Mouse (Mus musculus) embryonic facial prominence, embryonic 15.5 days (tissue): ENCODE results near the gene Gprin2. TPM values are rescaled to one million over a fixed set of nuclear protein-coding genes. Genes with fewer than 3 reads are reported as not detected.
A peak's percentile ranks its signal among the peaks of the same experiment; 100 is the strongest.

ENCODE experiments used
- ATAC-seq: fragments of 200-750 bp; cut with Nextera tagmentation; 2 replicates; pipeline ENCODE4 v1.8.0; 2017; ENCODE audit warnings: low read depth, moderate TSS enrichment; ENCODE audit not compliant: insufficient number of reproducible peaks, low FRiP score, low TSS enrichment
- H3K27ac ChIP-seq: fragments of 300-500 bp; sonication (generic); replicated peaks from 2 replicates; pipeline ENCODE4 v1.5.1; 2015; ENCODE audit warnings: mild to moderate bottlenecking, inconsistent platforms
- H3K27me3 ChIP-seq: fragments of 300-500 bp; sonication (generic); 2 replicates; pipeline ENCODE4 v1.6.1; 2015; ENCODE audit warnings: inconsistent platforms
- H3K36me3 ChIP-seq: fragments of 300-500 bp; sonication (generic); 2 replicates; pipeline ENCODE4 v1.6.1; 2015; ENCODE audit warnings: mild to moderate bottlenecking, inconsistent platforms
- H3K4me1 ChIP-seq: fragments of 300-500 bp; sonication (generic); 2 replicates; pipeline ENCODE4 v1.6.1; 2015; ENCODE audit warnings: inconsistent platforms
- H3K4me2 ChIP-seq: fragments of 300-500 bp; sonication (generic); replicated peaks from 2 replicates; pipeline ENCODE4 v1.6.1; 2015; ENCODE audit warnings: mild to moderate bottlenecking, inconsistent platforms
- H3K4me3 ChIP-seq: fragments of 300-500 bp; sonication (generic); replicated peaks from 2 replicates; pipeline ENCODE4 v1.5.1; 2015; ENCODE audit warnings: mild to moderate bottlenecking, inconsistent platforms
- H3K9ac ChIP-seq: fragments of 300-500 bp; sonication (generic); 2 replicates; pipeline ENCODE4 v1.6.1; 2015; ENCODE audit warnings: inconsistent platforms
- H3K9me3 ChIP-seq: fragments of 300-500 bp; sonication (generic); replicated peaks from 2 replicates; pipeline ENCODE4 v1.6.1; 2016; ENCODE audit warnings: inconsistent platforms
- WGBS: fragments of 180-500 bp; shearing (Covaris S2); methylation state at CpG from one replicate; pipeline ENCODE4 v1.1.7; 2015; 5-methylcytosine and 5-hydroxymethylcytosine counted together
- polyA plus RNA-seq: library from polyadenylated mRNA; unstranded; fragments of >200 nt; fragmentation: Nextera tagmentation; extraction: Ambion mirVana; gene quantifications from 2 replicates; pipeline ENCODE4 v1.2.1, GENCODE M21; 2015

The Gprin2 gene
- 1.8 and 2.0 TPM in 2 replicates for polyA plus RNA-seq

DNA sequence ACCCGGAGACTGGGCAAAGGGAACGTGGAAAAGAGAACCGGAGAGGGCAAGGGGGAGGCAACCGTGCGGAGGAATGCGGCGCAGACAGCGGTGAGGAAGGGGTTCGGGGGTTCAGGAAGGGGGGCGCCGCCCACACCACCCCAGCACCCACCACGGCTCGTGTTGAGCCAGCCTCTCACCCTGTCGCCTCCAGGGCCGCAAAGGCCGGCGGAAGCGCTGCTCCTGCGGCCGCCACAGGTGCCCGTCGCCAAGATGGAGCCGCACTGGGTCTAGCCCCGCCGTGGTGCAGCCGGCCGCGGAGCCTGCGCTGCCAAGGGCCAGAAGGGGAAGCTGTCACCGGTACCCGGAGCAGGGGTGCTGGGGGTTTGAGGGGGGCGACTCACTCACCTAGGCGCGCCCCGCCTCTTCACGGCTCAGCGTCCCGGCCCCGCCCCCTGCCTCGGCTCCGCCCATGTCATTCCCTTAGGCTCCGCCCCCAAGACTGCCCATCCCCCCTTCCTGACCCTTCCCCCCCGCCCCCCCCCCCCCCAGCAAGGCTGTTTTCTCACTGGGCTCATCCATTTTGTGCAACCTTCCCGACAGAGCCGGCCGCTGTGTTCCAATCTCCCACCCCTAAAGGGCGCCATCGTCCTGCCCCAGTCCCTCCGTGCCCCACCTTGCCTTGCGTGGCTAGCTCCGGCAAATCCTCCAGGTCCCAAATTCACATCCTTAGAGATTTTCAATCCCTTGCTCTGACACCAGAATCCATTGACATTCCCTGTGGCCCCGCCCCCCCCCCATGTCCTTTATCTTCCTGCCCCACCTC lies at the start of gene Gprin2:
Gprin2 (minus strand) TSS at position 423 of the 805 bp plus-strand sequence.
- Histone ChIP-seq H3K27ac (peak within 1 kb of the TSS; percentile 48; the same call in 1 of the 2 replicates), H3K9me3 (no peaks in the 10 kb centered on the region), H3K4me1 (peaks cover 12% of the 10 kb centered on the region; the same call in 1 of the 2 replicates), H3K9ac (peak within 1 kb of the TSS; percentile 52), H3K4me2 (peak within 1 kb of the TSS; percentile 96), H3K36me3 (no peaks in the 10 kb centered on the region), H3K4me3 (peak within 1 kb of the TSS; percentile 76), H3K27me3 (peaks cover 5% of the 10 kb centered on the region; the same call in 1 of the 2 replicates)
- peak; percentile 32; the same call in 1 of the 2 replicates for ATAC-seq
- 4% methylated on average over 36 of the region's 52 CpGs for WGBS

DNA sequence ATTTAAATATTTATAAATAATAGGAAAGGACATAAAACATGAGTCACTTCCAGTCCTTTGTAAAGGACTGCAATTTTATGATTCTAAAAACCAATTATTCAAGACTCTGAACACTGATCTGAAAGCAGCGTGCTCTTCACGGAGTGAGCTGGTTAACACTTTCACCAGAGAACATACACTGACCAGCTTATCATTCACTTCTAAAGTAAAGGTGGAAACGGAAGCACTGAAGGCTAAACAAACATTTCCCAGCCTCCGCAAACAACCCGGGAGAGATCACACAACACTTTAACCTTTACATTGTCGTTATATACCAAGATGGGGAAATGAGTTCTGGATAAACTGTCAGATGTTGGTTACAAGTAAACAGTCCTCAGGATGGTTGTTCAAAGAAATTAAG lies 39.2 kb upstream of the Gprin2 start:
- no peak overlapping the region for H3K4me2 ChIP-seq
- H3K4me3 ChIP-seq: no peak overlapping the region

DNA sequence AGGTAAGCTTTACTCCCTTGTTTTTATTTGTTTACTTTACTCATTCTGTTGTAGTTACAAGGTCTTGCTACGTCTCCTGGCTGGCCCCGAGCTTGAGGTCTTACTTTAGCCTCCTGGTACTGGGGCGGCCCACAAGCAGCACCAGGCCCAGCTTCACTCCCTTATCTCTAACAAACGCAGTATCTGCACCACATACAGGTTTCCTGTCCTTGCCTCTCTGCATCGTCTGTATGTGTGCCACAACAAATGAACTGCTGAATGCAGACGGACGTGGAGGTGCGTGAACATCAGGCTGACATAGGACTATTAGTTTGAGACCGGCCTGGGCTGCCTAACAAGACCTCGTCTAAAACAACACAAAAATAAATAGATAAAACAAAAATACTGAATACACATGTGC lies 38.8 kb upstream of the Gprin2 start:
- no peaks in the 10 kb centered on the region for H3K9me3 ChIP-seq
- peaks cover 4% of the 10 kb centered on the region; the same call in 1 of the 2 replicates for H3K36me3 ChIP-seq
- H3K4me1 ChIP-seq: peaks cover 4% of the 10 kb centered on the region; the same call in 1 of the 2 replicates
- no peak overlapping the region for H3K4me2 ChIP-seq
- no peak for ATAC-seq
- no peaks in the 10 kb centered on the region for H3K27me3 ChIP-seq
- no peak overlapping the region for H3K4me3 ChIP-seq
- H3K27ac ChIP-seq: no peak overlapping the region
- H3K9ac ChIP-seq: no peak overlapping the region
- WGBS: 83% methylated on average over 10 of the region's 10 CpGs

More for the DNA sequence above, 39.2 kb upstream of the Gprin2 start:
- Histone ChIP-seq H3K36me3 (peaks cover 4% of the 10 kb centered on the region; the same call in 1 of the 2 replicates), H3K27ac (no peak overlapping the region), H3K9ac (no peak overlapping the region), H3K9me3 (no peaks in the 10 kb centered on the region), H3K4me1 (peaks cover 4% of the 10 kb centered on the region; the same call in 1 of the 2 replicates), H3K27me3 (no peaks in the 10 kb centered on the region)
- WGBS: 83% methylated on average over 6 of the region's 6 CpGs
- ATAC-seq: no peak

DNA sequence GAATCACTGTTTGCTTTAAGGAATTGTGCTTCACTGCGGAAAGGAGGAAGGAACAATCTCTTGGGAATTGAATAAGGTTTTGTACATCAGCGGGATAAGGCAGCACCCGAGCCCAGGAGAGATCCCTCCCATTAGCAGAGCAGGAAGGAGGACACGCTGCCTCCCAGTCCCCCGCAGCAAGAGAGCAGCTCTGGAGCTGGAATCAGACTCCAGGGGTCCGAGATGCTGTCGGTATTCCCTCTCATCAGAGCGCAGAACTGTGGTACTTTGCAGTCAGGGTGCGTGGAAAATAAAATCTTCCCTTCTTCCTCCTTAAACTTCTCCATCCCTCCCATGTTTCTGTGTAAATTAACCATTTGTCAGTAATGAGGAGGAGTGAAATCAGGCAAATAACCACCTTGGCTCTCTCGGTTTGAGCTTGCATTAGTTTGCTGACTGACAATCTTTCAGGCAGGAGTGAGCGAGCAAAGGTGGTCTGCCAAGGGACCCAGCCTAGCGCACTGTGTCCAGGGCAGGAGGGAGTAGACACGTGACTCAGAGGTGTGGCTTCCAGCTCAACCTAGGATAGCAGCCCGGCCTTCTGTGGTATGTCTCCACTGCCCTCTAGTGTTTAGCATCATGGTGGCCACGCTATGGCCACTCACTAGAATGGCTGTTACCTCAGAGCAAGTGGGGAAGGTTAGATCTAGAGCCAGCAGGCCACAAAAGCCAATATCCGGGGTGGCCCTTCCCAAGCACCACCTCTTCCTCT lies 33.4 kb upstream of the Gprin2 start:
- Histone ChIP-seq H3K4me2 (peak overlapping the region; percentile 52), H3K9ac (0 out of 2 replicates have a peak overlapping the region, but pooled peaks have one; percentile 9), H3K27ac (no peak overlapping the region), H3K4me1 (peaks cover 9% of the 10 kb centered on the region), H3K36me3 (0 out of 2 replicates have a peak, but pooled peaks cover 2% of the 10 kb centered on the region), H3K27me3 (no peaks in the 10 kb centered on the region), H3K9me3 (no peaks in the 10 kb centered on the region), H3K4me3 (peak overlapping the region; percentile 25)
- ATAC-seq: peak; percentile 89
- 8% methylated on average over 16 of the region's 16 CpGs for WGBS

DNA sequence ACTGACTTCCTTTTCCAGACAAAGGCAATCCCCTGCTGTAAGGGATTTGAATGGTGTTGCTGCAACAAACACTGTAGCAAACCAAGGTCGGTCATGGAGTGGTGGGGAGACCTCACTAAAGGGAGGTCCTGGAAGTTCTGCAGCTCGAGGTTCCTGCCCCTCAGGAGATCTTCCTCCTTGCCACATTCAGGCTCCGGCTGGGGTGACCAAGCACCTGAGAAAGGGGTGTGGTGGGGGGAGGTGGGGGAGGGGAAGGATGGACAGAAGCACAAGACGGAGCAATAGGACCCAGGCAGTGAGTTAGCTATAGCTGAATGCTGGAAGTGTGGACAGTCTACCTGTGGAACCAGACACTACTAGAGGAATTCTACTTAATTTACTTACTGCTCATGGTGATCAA lies 32.4 kb upstream of the Gprin2 start:
- ATAC-seq: no peak
- WGBS: 71% methylated on average over 4 of the region's 4 CpGs
- no peaks in the 10 kb centered on the region for H3K27me3 ChIP-seq
- no peak overlapping the region for H3K4me2 ChIP-seq
- no peaks in the 10 kb centered on the region for H3K9me3 ChIP-seq
- no peak overlapping the region for H3K9ac ChIP-seq
- no peak overlapping the region for H3K4me3 ChIP-seq
- H3K36me3 ChIP-seq: no peaks in the 10 kb centered on the region
- H3K27ac ChIP-seq: no peak overlapping the region
- H3K4me1 ChIP-seq: peaks cover 9% of the 10 kb centered on the region

DNA sequence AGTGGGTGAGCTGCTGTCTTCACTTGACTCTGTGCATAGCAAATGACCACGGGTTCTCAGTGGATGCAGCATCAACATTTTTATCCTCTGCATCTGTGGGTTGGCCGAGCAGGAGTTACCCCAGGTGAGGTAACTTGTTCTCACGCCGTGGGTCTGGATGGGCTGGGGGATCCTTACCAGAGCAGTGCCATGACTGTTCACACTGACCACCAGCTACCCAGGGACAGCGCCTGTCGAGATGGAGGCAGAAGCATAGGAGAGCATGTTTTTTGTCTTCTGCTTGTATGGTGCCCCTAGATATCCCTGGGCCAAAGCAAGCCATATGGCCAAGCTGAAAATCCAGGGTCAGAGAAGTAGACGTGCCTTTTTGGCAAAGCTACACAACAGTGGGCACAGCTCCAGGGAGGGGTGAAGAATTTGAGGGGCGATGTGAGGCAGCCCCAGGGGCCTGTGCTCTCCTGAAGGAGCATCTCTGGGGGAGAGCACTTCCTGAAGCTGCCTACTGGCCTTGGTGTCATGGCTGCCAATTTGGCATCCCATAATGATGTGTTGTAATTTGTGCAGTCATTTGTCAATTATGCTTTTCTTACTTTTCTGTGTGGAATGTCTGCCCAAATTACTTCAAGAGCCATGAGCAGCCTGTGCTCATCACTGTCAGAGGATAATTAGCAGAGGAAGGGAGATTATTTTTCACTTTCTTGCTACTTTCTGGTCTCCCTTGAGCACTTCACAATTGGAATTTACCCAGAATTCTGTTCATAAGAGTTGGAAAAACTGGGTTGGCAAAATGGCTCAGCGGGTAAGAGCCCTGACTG lies 31.6 kb upstream of the Gprin2 start:
- ATAC-seq: no peak
- Histone ChIP-seq H3K4me3 (no peak overlapping the region), H3K9me3 (no peaks in the 10 kb centered on the region), H3K4me2 (no peak overlapping the region), H3K27ac (no peak overlapping the region), H3K4me1 (peaks cover 9% of the 10 kb centered on the region), H3K27me3 (no peaks in the 10 kb centered on the region), H3K36me3 (no peaks in the 10 kb centered on the region), H3K9ac (no peak overlapping the region)
- WGBS: 76% methylated on average over 9 of the region's 9 CpGs

DNA sequence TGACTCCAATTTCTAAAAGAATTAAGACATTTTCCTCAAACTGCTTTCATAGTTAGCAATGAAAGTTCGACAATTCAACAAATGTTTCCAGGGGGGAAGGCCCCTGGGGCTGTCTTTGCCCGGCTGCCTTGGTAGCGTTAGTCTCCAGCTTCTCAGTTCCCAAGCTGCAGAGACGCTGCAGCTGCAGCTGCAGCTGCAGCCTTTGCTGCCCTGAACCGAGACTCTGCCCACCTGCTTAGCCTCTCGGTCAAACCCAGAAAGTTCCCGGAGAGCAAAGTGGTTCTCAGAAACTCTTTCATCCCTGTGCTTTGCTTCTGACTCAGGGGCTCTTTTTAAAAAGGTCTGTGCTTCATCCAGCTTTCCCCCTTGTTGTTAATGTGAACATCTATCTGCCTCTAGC lies 30.9 kb upstream of the Gprin2 start:
- 34% methylated on average over 7 of the region's 7 CpGs for WGBS
- ATAC-seq: no peak
- peaks cover 9% of the 10 kb centered on the region for H3K4me1 ChIP-seq
- H3K9me3 ChIP-seq: no peaks in the 10 kb centered on the region
- H3K27me3 ChIP-seq: no peaks in the 10 kb centered on the region
- H3K27ac ChIP-seq: no peak overlapping the region
- H3K9ac ChIP-seq: no peak overlapping the region
- no peaks in the 10 kb centered on the region for H3K36me3 ChIP-seq
- H3K4me2 ChIP-seq: no peak overlapping the region
- H3K4me3 ChIP-seq: no peak overlapping the region

DNA sequence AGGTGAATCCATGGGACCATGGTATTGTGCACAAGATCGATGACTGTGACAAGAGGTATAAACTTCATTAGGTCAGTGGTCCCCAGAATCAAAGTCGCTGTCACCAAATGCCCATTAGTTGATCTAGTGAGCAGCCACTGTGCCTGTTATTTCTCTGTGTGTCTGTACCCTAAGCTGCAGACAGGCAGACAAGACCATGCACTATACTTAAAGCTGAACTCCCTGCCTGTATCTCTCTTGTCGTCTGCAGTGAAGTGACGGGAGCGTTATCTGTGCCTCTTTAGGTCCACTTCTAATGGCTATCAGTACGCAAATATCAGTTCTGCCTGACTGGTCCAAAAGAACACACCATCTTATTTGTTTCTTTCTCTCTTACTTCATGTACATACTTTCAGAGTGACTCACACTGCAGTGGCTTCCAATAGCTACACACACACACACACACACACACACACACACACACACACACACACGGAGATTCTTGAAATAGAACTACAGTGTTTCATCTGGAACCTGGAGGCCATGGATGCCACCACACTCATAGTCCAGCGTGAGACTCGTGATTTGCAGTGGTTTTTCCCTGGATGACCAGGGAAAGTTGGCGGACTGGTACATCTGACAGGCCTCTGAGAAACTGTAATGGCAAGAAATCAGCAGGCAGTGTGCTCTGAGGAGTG lies 27.5 kb upstream of the Gprin2 start:
- no peaks in the 10 kb centered on the region for H3K36me3 ChIP-seq
- WGBS: 88% methylated on average over 10 of the region's 10 CpGs
- no peak overlapping the region for H3K27ac ChIP-seq
- H3K9me3 ChIP-seq: no peaks in the 10 kb centered on the region
- H3K4me2 ChIP-seq: no peak overlapping the region
- H3K9ac ChIP-seq: no peak overlapping the region
- no peaks in the 10 kb centered on the region for H3K27me3 ChIP-seq
- no peaks in the 10 kb centered on the region for H3K4me1 ChIP-seq
- ATAC-seq: no peak
- no peak overlapping the region for H3K4me3 ChIP-seq

DNA sequence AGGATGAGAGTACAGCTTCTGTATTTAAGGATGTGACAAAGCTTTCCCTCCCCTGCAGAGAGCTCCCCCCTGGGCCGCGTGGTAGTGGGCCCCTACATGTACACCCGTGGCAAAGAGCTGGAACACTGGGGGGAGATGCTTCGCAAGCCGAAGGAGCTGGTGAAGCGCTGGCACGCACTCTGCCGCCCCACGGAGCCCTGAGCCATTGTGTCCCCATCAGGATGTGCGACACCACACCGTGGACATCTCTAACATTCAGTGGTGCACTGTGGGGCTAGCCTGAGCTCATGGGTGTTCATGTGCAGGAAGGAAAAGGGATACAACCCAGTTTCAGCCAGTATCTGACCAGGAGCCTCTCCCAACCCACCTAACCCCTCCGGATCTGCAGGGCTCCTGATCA lies 26.5 kb upstream of the Gprin2 start:
- no peaks in the 10 kb centered on the region for H3K4me1 ChIP-seq
- no peak for ATAC-seq
- no peak overlapping the region for H3K27ac ChIP-seq
- no peaks in the 10 kb centered on the region for H3K9me3 ChIP-seq
- no peak overlapping the region for H3K4me2 ChIP-seq
- WGBS: 82% methylated on average over 12 of the region's 12 CpGs
- H3K4me3 ChIP-seq: no peak overlapping the region
- H3K36me3 ChIP-seq: no peaks in the 10 kb centered on the region
- H3K27me3 ChIP-seq: no peaks in the 10 kb centered on the region
- H3K9ac ChIP-seq: no peak overlapping the region

DNA sequence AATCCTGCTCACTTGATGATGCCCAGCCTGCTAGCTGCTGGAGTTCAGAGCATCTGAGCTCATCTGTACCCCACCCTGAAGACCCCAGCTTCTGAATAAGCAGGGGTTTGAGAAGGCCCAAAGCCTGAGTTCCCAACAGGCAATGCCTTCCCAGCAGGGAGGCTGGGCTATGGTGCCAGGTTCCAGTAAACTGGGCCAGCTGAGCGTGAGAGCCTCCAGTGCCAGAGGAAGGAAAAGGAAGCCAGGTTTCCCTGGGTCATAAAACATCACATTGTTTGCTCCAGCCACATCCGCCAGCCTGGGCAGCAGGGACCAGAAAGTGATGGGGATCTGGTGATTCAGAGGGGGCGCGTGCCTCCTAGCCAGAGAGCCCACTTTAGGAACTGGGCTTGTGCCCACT lies 25.1 kb upstream of the Gprin2 start:
- H3K36me3 ChIP-seq: no peaks in the 10 kb centered on the region
- no peaks in the 10 kb centered on the region for H3K4me1 ChIP-seq
- no peak overlapping the region for H3K27ac ChIP-seq
- H3K4me2 ChIP-seq: no peak overlapping the region
- H3K9ac ChIP-seq: no peak overlapping the region
- no peaks in the 10 kb centered on the region for H3K9me3 ChIP-seq
- 77% methylated on average over 4 of the region's 4 CpGs for WGBS
- no peak overlapping the region for H3K4me3 ChIP-seq
- no peak for ATAC-seq
- 0 out of 2 replicates have a peak, but pooled peaks cover 4% of the 10 kb centered on the region for H3K27me3 ChIP-seq
